Mouse (Mus musculus): ENCODE results near the gene Nbeal1. TPM values are rescaled to one million over a fixed set of nuclear protein-coding genes. Genes with fewer than 3 reads are reported as not detected.

The Nbeal1 gene
- total and polyA plus RNA-seq, 2 experiments from 2014 or later: 6.5 to 19.8 TPM

- no peaks in the 10 kb centered on the region for H3K27me3 ChIP-seq (ENCODE audit: control insufficient read depth, insufficient read depth, low read length)
- 96% methylated on average over 3 of the region's 3 CpGs for WGBS
- TF ChIP-seq EP300 (IDR thresholded peaks at IDR 0.05; ENCODE audit: low read depth): no peak
- no peak for TF ChIP-seq CTCF (IDR thresholded peaks at IDR 0.05; ENCODE audit: low read depth)
These were observed 87.7 kb downstream of the Nbeal1 start for GRCm38 (mm10) chr1:60268113-60268512.

DNA sequence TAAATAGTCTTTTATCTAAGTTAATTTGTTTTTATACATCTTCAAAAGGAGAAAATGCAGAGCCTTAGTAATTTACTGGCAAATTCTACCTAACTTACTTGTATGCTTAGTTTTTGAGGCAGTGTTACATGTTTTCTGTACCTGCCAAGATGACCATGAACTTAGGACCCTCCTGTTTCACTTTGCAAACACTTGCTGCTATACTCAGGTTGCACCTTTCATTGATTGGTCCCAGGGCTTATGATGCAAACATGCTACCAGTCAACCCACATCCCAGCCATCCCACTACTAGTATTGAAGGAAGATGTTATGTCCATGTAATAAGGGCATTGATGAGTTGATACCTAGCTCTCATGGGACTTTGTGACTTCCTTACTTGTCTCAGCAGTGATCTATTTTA lies 88.9 kb downstream of the Nbeal1 start:
- Histone ChIP-seq H3K4me1 (ENCODE audit: control insufficient read depth, insufficient read depth) (no peaks in the 10 kb centered on the region), H3K36me3 (replicated peaks; ENCODE audit: control insufficient read depth, insufficient read depth, low read length) (peaks cover 49% of the 10 kb centered on the region), H3K9ac (replicated peaks; ENCODE audit: low read depth, low read length) (no peak overlapping the region), H3K4me3 (ENCODE audit: low read depth, low read length) (no peak overlapping the region), H3K27me3 (ENCODE audit: control insufficient read depth, insufficient read depth, low read length) (no peaks in the 10 kb centered on the region), H3K9me3 (replicated peaks; ENCODE audit: control insufficient read depth, low read length) (no peaks in the 10 kb centered on the region), H3K27ac (ENCODE audit: low read depth) (no peak overlapping the region), H3K4me2 (ENCODE audit: low read depth, low read length) (no peak overlapping the region)
- DNase-seq (ENCODE audit: low spot score) (no peak), ATAC-seq (ENCODE audit: insufficient read depth, low read depth) (no peak)
- no peak for TF ChIP-seq CTCF (IDR thresholded peaks at IDR 0.05; ENCODE audit: low read depth)
- TF ChIP-seq EP300 (IDR thresholded peaks at IDR 0.05; ENCODE audit: low read depth): no peak

More at GRCm38 (mm10) chr1:60268113-60268512, 87.7 kb downstream of the Nbeal1 start:
- Histone ChIP-seq H3K4me1 (ENCODE audit: control insufficient read depth, insufficient read depth) (no peaks in the 10 kb centered on the region), H3K4me2 (ENCODE audit: low read depth, low read length) (no peak overlapping the region), H3K36me3 (replicated peaks; ENCODE audit: control insufficient read depth, insufficient read depth, low read length) (peaks cover 57% of the 10 kb centered on the region), H3K9ac (replicated peaks; ENCODE audit: low read depth, low read length) (no peak overlapping the region), H3K9me3 (replicated peaks; ENCODE audit: control insufficient read depth, low read length) (no peaks in the 10 kb centered on the region), H3K27ac (ENCODE audit: low read depth) (no peak overlapping the region), H3K4me3 (ENCODE audit: low read depth, low read length) (no peak overlapping the region)
- ATAC-seq (ENCODE audit: insufficient read depth, low read depth) (no peak), DNase-seq (ENCODE audit: low spot score) (no peak)

DNA sequence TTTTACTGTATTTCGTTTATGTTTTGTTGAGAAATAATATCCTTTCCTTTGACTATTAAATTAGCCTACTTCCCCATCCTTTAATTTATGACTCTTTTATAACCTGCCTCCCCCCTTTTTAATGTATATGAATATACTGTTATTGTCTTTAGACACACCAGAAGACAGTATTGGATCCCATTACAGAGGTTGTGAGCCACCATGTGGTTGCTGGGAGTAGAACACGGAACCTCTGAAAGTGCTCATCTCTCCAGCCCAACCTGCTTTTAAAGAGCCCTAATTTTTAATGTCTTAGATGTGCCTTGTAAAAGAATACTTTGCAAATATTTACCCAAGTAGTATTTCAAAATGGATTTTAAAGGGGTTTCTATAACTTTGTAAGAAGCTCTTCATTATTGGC lies 92.1 kb downstream of the Nbeal1 start:
- Histone ChIP-seq H3K36me3 (replicated peaks; ENCODE audit: control insufficient read depth, insufficient read depth, low read length) (peaks cover 46% of the 10 kb centered on the region), H3K9me3 (replicated peaks; ENCODE audit: control insufficient read depth, low read length) (no peaks in the 10 kb centered on the region), H3K4me2 (ENCODE audit: low read depth, low read length) (no peak overlapping the region), H3K27me3 (ENCODE audit: control insufficient read depth, insufficient read depth, low read length) (no peaks in the 10 kb centered on the region), H3K4me1 (ENCODE audit: control insufficient read depth, insufficient read depth) (no peaks in the 10 kb centered on the region), H3K9ac (replicated peaks; ENCODE audit: low read depth, low read length) (no peak overlapping the region), H3K4me3 (ENCODE audit: low read depth, low read length) (no peak overlapping the region), H3K27ac (ENCODE audit: low read depth) (no peak overlapping the region)
- ATAC-seq (ENCODE audit: insufficient read depth, low read depth): no peak
- TF ChIP-seq EP300 (IDR thresholded peaks at IDR 0.05; ENCODE audit: low read depth): no peak
- peak; percentile 33 for TF ChIP-seq CTCF (IDR thresholded peaks at IDR 0.05; ENCODE audit: low read depth)
- no peak for DNase-seq (ENCODE audit: low spot score)
- 66% methylated on average over 2 of the region's 2 CpGs for WGBS

- 74% methylated on average over 1 of the region's 1 CpGs for WGBS
- ATAC-seq (ENCODE audit: insufficient read depth, low read depth): no peak
These were observed 113.5 kb downstream of the Nbeal1 start for GRCm38 (mm10) chr1:60293921-60294320.

DNA sequence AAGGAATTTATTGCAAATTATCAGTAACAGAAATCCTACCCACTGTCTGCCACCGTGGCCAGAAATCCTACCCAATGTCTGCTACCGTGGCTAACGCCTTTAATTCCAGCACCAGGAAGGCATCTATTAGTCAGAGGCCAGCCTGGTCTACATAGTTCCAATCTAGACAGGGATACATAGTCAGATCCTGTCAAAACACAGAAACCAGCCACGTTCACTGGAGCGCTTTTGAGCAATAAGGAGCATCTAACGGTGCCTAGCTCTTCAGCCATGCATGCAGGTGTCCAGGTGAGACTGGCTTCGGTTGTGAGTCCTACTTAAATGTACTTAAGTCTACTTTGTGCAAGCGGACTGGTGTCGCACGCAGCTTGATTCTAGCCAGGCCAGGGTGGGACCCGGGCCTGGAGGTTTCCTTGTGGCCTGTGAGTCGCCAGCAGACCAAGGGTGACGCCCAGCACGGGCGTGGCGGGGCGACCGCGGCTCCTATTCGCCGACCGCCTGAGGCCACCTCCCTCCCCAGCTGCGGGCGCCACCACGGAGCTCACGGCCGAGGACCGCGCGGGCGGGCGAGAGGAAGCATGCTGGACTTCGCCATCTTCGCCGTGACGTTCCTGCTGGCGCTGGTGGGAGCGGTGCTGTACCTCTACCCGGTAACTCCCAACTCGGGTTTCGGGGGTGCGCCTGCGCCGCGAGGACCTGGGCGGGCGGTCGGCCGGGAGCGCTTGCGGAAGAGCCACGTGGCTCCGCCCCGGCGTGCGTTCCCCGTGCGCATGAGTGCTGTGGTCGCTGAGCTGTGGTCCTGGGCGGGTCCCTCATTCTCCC lies 162.6 kb downstream of the Nbeal1 start, which contains the start of gene Cyp20a1:
Cyp20a1 (plus strand) TSS at position 516 of the 822 bp plus-strand sequence.
- no peak for TF ChIP-seq CTCF (IDR thresholded peaks at IDR 0.05; ENCODE audit: low read depth)
- TF ChIP-seq EP300 (IDR thresholded peaks at IDR 0.05; ENCODE audit: low read depth): no peak
- H3K4me3 ChIP-seq (ENCODE audit: low read depth, low read length): peak within 1 kb of the TSS; percentile 61
- peak; percentile 87 for DNase-seq (ENCODE audit: low spot score)
- H3K4me2 ChIP-seq (ENCODE audit: low read depth, low read length): peak within 1 kb of the TSS; percentile 69
- no peaks in the 10 kb centered on the region for H3K9me3 ChIP-seq (replicated peaks; ENCODE audit: control insufficient read depth, low read length)
- peak within 1 kb of the TSS; percentile 56 for H3K9ac ChIP-seq (replicated peaks; ENCODE audit: low read depth, low read length)
- H3K36me3 ChIP-seq (replicated peaks; ENCODE audit: control insufficient read depth, insufficient read depth, low read length): peaks cover 6% of the 10 kb centered on the region; the same call in 1 of the 2 replicates
- H3K27me3 ChIP-seq (ENCODE audit: control insufficient read depth, insufficient read depth, low read length): no peaks in the 10 kb centered on the region
- WGBS: 2% methylated on average over 57 of the region's 60 CpGs
- H3K4me1 ChIP-seq (ENCODE audit: control insufficient read depth, insufficient read depth): peaks cover 6% of the 10 kb centered on the region; the same call in 1 of the 2 replicates
- ATAC-seq (ENCODE audit: insufficient read depth, low read depth): peak; percentile 95
- peak within 1 kb of the TSS; percentile 89 for H3K27ac ChIP-seq (ENCODE audit: low read depth)

More at GRCm38 (mm10) chr1:60293921-60294320, 113.5 kb downstream of the Nbeal1 start:
- Histone ChIP-seq H3K36me3 (replicated peaks; ENCODE audit: control insufficient read depth, insufficient read depth, low read length) (peaks cover 72% of the 10 kb centered on the region), H3K27me3 (ENCODE audit: control insufficient read depth, insufficient read depth, low read length) (no peaks in the 10 kb centered on the region), H3K9me3 (replicated peaks; ENCODE audit: control insufficient read depth, low read length) (no peaks in the 10 kb centered on the region), H3K4me1 (ENCODE audit: control insufficient read depth, insufficient read depth) (no peaks in the 10 kb centered on the region), H3K27ac (ENCODE audit: low read depth) (no peak overlapping the region), H3K4me2 (ENCODE audit: low read depth, low read length) (no peak overlapping the region), H3K4me3 (ENCODE audit: low read depth, low read length) (no peak overlapping the region), H3K9ac (replicated peaks; ENCODE audit: low read depth, low read length) (no peak overlapping the region)
- no peak for TF ChIP-seq CTCF (IDR thresholded peaks at IDR 0.05; ENCODE audit: low read depth)
- TF ChIP-seq EP300 (IDR thresholded peaks at IDR 0.05; ENCODE audit: low read depth): no peak
- no peak for DNase-seq (ENCODE audit: low spot score)

Data from heart, postnatal 0 days (tissue).